Mouse (Mus musculus) intestine, postnatal 0 days (tissue): ENCODE results near the gene Hacl1. TPM values are rescaled to one million over a fixed set of nuclear protein-coding genes. Genes with fewer than 3 reads are reported as not detected.

Source experiments
- ATAC-seq: fragments of 200-750 bp; cut with Nextera tagmentation; 2 replicates; pipeline ENCODE4 v1.8.0; 2017; ENCODE audit warnings: mild to moderate bottlenecking, moderate TSS enrichment, moderate library complexity
- H3K27ac ChIP-seq: fragments of 300-500 bp; sonication (generic); 2 replicates; pipeline ENCODE4 v1.5.1; 2014; ENCODE audit warnings: mild to moderate bottlenecking, low read depth, low read length, moderate library complexity
- H3K27me3 ChIP-seq: fragments of 300-500 bp; sonication (generic); replicated peaks from 2 replicates; pipeline ENCODE4 v1.6.1; 2014; ENCODE audit warnings: low read length, mixed read lengths; ENCODE audit not compliant: control insufficient read depth, insufficient read depth
- H3K36me3 ChIP-seq: fragments of 300-500 bp; sonication (generic); 2 replicates; pipeline ENCODE4 v1.6.1; 2014; ENCODE audit warnings: mild to moderate bottlenecking, moderate library complexity; ENCODE audit not compliant: control insufficient read depth, insufficient read depth
- H3K4me1 ChIP-seq: fragments of 300-500 bp; sonication (generic); replicated peaks from 2 replicates; pipeline ENCODE4 v1.6.1; 2014; ENCODE audit warnings: antibody characterized with exemption, low read length, mixed read lengths; ENCODE audit not compliant: control insufficient read depth, insufficient read depth
- H3K4me2 ChIP-seq: fragments of 300-500 bp; sonication (generic); replicated peaks from 2 replicates; pipeline ENCODE4 v1.6.1; 2014; ENCODE audit warnings: low read depth, mild to moderate bottlenecking, moderate library complexity
- H3K4me3 ChIP-seq: fragments of 300-500 bp; sonication (generic); 2 replicates; pipeline ENCODE4 v1.5.1; 2014; ENCODE audit warnings: low read depth, low read length
- H3K9ac ChIP-seq: fragments of 300-500 bp; sonication (generic); 2 replicates; pipeline ENCODE4 v1.6.1; 2014; ENCODE audit warnings: mild to moderate bottlenecking, low read depth, low read length
- H3K9me3 ChIP-seq: fragments of 300-500 bp; sonication (generic); 2 replicates; pipeline ENCODE4 v1.6.1; 2016; ENCODE audit warnings: mixed run types; ENCODE audit not compliant: control insufficient read depth
- CTCF ChIP-seq: sonication (generic); IDR thresholded peaks from 2 replicates; pipeline ENCODE4 v1.5.1; 2016; ENCODE audit warnings: low read depth, mild to moderate bottlenecking, control low read depth, antibody characterized with exemption, moderate library complexity
- WGBS: fragments of 180-500 bp; shearing (Covaris S2); extraction: QIAGEN DNeasy Blood & Tissue Kit; methylation state at CpG from one replicate; pipeline ENCODE4 v1.1.7; 2014; 5-methylcytosine and 5-hydroxymethylcytosine counted together
- polyA plus RNA-seq: library from polyadenylated mRNA; unstranded; fragments of >200 nt; fragmentation: Nextera tagmentation; extraction: Ambion mirVana; gene quantifications from 2 replicates; pipeline ENCODE4 v1.2.1, GENCODE M21; 2015

The Hacl1 gene
- polyA plus RNA-seq, 1 experiment from 2014 or later, result 35.5 TPM

DNA sequence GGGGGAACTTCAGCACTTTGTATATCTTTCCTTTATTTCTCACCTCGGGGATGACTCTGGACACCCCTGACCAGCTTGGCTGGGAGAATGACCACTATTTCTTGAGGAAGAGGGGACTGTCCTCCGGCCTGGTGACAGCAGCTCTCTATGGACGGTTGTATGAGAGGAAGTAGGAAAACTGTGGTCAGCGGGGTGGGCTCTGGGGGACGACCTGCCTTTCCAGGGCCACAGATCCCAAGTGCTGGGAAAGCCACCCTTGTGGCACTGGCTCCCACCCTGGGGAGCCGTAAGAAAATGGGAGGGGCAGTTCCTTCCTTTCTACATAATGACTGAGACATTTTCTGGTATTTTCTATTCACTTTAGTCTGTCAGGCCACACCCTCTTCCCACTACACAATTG, 26.7 kb upstream of the Hacl1 start:
- Histone ChIP-seq H3K27me3 (no peaks in the 10 kb centered on the region), H3K4me1 (peaks cover 5% of the 10 kb centered on the region; the same call in 1 of the 2 replicates), H3K4me3 (no peak overlapping the region), H3K9me3 (no peaks in the 10 kb centered on the region), H3K4me2 (no peak overlapping the region), H3K36me3 (peaks cover 17% of the 10 kb centered on the region; the same call in 1 of the 2 replicates), H3K9ac (no peak overlapping the region), H3K27ac (no peak overlapping the region)
- WGBS, result 86% methylated on average over 6 of the region's 6 CpGs
- TF ChIP-seq CTCF, result no peak
- no peak for ATAC-seq

DNA sequence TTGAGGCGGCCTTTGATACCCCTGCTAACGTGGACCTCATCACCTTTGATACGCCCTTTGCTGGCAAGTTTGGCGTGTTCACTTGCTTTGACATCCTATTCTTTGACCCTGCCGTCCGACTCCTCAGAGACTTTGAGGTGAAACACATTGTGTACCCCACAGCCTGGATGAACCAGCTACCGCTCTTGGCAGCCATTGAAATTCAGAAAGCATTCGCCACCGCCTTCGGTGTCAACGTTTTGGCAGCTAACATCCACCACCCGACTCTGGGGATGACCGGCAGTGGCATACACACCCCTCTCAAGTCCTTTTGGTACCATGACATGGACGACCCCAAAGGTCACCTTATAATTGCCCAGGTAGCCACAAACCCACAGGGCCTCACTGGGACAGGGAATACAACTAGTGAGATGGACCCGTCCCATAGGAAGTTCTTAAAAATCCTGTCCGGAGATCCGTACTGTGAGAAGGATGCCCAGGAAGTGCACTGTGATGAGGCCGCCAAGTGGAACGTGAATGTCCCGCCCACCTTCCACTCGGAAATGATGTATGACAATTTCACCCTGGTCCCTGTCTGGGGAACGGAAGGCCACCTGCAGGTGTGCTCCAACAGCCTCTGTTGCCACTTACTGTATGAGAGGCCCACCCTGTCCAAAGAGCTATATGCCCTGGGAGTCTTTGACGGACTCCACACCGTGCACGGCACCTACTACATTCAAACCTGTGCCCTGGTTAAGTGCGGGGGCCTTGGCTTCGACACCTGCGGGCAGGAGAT, 26.0 kb upstream of the Hacl1 start:
- Histone ChIP-seq H3K4me1 (peaks cover 7% of the 10 kb centered on the region), H3K27me3 (no peaks in the 10 kb centered on the region), H3K9ac (no peak overlapping the region), H3K36me3 (peaks cover 17% of the 10 kb centered on the region; the same call in 1 of the 2 replicates), H3K27ac (no peak overlapping the region), H3K9me3 (no peaks in the 10 kb centered on the region), H3K4me2 (no peak overlapping the region), H3K4me3 (no peak overlapping the region)
- 95% methylated on average over 28 of the region's 28 CpGs for WGBS
- ATAC-seq, result no peak
- no peak for TF ChIP-seq CTCF

DNA sequence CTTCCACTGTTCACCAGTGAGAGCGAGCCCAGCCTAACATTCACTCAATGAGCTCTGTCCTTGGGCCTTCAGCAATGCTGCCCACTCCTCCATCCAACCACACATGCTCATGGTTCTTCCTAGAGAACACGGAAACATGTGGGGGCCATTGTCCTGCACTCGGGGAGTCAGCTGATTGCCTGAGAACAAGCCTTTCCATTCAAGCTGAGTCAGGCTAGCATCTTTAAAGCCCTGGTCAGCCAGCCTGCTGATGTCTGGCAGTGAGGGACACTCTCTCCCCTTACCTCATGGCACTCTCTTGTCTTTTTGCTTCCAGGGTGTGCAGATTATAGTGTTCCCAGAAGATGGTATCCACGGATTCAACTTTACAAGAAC, 24.5 kb upstream of the Hacl1 start:
- Histone ChIP-seq H3K4me2 (no peak overlapping the region), H3K27me3 (no peaks in the 10 kb centered on the region), H3K4me1 (peaks cover 7% of the 10 kb centered on the region), H3K9me3 (no peaks in the 10 kb centered on the region), H3K36me3 (peaks cover 17% of the 10 kb centered on the region; the same call in 1 of the 2 replicates), H3K4me3 (no peak overlapping the region), H3K27ac (0 out of 2 replicates have a peak overlapping the region, but pooled peaks have one; percentile 28), H3K9ac (no peak overlapping the region)
- no peak for ATAC-seq
- no peak for TF ChIP-seq CTCF
- WGBS, result 65% methylated on average over 4 of the region's 4 CpGs

DNA sequence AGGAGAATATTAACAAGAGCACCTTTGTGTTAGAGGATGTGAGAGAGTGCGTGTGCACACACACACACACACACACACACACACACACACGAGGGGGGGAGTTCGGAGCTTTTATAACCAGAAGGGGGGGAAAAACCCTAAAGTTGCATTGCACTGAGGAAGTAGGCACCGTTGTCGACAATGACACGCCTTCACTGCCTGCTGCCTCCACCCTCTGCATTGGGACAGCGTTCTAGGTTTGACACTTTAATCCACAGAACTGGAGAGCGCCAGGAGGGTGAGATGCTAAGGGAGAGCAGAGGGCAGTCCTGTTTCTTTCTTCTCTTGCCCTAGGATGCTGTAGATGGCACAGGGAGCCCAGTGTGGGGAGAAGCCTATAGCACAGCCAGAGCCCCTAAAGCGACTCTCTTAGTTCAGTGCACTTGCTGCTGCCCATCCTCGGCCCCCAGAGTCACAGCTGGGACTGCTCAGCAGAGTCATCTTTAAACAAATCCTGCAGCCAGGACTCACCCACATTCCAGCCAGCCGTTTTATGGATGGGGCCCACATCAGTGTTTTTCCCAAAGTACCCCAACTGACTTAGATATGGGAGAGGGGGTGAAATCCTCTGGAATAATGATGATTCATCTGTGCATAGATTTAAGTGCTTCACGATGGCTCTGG, 23.9 kb upstream of the Hacl1 start:
- TF ChIP-seq CTCF, result no peak
- peaks cover 17% of the 10 kb centered on the region; the same call in 1 of the 2 replicates for H3K36me3 ChIP-seq
- ATAC-seq, result no peak
- no peak overlapping the region for H3K4me2 ChIP-seq
- H3K27ac ChIP-seq, result peak overlapping the region; percentile 28; the same call in 1 of the 2 replicates
- no peaks in the 10 kb centered on the region for H3K9me3 ChIP-seq
- H3K27me3 ChIP-seq, result no peaks in the 10 kb centered on the region
- WGBS, result 45% methylated on average over 12 of the region's 12 CpGs
- no peak overlapping the region for H3K9ac ChIP-seq
- peaks cover 7% of the 10 kb centered on the region for H3K4me1 ChIP-seq
- no peak overlapping the region for H3K4me3 ChIP-seq

DNA sequence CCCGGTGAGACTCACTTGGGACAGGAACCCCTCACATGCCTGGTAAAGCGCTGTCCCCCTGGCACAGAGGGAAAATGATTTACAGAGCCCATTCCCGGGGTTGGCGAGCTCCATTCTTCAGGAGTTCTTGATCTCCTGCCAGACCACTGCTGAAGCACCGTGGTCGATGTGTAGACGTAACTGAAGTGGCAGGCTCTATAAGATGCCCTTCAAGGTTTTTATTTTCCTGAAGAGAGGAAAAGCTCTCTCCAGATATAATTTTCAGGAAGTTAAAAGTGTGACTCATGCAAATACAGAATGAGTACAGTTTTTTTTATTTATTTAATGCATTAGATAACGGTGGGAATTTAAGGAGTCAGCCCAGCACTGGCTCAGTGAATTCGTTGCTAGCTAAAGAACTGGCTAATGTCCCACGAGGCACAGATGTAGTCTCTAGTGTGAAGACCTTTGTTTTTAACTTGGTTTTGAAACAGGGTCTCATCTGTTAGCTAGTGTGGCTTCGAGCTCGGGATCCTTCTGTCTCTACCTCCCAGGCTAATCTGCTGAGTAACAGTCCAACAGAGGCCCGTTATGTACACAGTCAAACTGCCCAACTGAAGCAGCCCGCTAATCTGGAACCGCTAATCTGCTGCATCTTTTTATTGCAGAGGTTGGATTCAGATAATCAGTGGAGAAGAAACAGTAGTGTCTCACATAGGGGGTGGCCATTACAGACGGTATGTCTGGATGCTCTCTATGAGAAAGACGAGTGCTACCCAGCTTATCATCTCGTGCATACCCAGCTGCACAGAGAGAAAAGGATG, 23.2 kb upstream of the Hacl1 start:
- no peak overlapping the region for H3K4me2 ChIP-seq
- no peak for TF ChIP-seq CTCF
- H3K27me3 ChIP-seq, result no peaks in the 10 kb centered on the region
- H3K27ac ChIP-seq, result peak overlapping the region; percentile 1; the same call in 1 of the 2 replicates
- 51% methylated on average over 18 of the region's 18 CpGs for WGBS
- ATAC-seq, result no peak
- H3K9ac ChIP-seq, result no peak overlapping the region
- no peaks in the 10 kb centered on the region for H3K9me3 ChIP-seq
- H3K4me1 ChIP-seq, result peaks cover 7% of the 10 kb centered on the region
- peaks cover 17% of the 10 kb centered on the region; the same call in 1 of the 2 replicates for H3K36me3 ChIP-seq
- H3K4me3 ChIP-seq, result no peak overlapping the region
